Mouse (Mus musculus): ENCODE data around the gene Dnase2b. TPM values are rescaled to one million over a fixed set of nuclear protein-coding genes. Genes with fewer than 3 reads are reported as not detected.

The Dnase2b gene
- polyA plus RNA-seq, 1 experiment = 0.04 TPM

DNA sequence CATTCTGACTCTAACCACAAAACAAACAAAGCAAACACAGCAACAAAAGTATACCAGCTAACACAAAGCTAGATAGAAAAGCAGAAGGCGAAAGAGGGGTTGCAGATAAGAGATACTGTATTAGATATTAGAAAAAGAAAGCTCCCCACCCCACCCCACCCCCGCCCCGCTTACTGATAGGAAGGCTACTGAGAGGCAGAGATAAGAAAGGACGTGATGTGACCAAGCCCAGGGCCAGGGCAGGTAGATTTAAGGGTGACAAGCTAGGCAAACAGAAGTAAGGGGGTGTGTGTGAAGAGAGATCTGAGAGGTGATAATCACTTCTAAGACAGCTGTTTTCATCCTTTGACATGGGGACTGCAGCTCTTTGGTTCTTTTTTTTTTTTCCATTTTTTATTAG lies 3.0 kb upstream of the Dnase2b start:
- no peak overlapping the region for H3K4me3 ChIP-seq (replicated peaks; ENCODE audit: extremely low read depth, low read depth, low read length)
- TF ChIP-seq CTCF (IDR thresholded peaks at IDR 0.05; ENCODE audit: insufficient read depth, low read length) = no peak
- TF ChIP-seq POLR2A (IDR thresholded peaks at IDR 0.05; ENCODE audit: borderline replicate concordance, extremely low read depth, low read depth, low read length) = no peak
- 71% methylated on average over 4 of the region's 4 CpGs for WGBS
- no peaks in the 10 kb centered on the region for H3K4me1 ChIP-seq (ENCODE audit: control insufficient read depth, insufficient read depth, low read length)
- no peak for DNase-seq

DNA sequence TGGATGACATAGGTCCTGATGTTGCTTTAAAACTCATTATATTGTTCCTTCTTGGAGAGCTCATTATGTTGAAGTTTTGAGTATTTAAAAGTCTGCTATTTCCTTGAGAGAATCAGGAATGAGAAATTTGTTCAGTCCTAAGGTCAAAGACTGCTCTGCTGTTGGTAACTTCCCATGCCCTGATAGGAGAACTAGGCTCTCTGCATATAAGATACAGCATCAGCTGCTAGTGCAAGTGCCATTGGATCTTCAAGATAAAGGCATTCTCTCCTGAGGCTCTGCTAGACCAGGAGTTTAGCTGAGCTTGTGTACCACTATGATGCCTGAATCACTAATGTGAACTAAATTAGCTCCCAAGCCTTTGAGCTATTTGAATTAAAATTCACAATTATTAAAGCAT lies 2.5 kb upstream of the Dnase2b start:
- Histone ChIP-seq H3K4me1 (ENCODE audit: control insufficient read depth, insufficient read depth, low read length) (no peaks in the 10 kb centered on the region), H3K4me3 (replicated peaks; ENCODE audit: extremely low read depth, low read depth, low read length) (no peak overlapping the region)
- TF ChIP-seq CTCF (IDR thresholded peaks at IDR 0.05; ENCODE audit: insufficient read depth, low read length) (no peak), POLR2A (IDR thresholded peaks at IDR 0.05; ENCODE audit: borderline replicate concordance, extremely low read depth, low read depth, low read length) (no peak)
- no peak for DNase-seq

DNA sequence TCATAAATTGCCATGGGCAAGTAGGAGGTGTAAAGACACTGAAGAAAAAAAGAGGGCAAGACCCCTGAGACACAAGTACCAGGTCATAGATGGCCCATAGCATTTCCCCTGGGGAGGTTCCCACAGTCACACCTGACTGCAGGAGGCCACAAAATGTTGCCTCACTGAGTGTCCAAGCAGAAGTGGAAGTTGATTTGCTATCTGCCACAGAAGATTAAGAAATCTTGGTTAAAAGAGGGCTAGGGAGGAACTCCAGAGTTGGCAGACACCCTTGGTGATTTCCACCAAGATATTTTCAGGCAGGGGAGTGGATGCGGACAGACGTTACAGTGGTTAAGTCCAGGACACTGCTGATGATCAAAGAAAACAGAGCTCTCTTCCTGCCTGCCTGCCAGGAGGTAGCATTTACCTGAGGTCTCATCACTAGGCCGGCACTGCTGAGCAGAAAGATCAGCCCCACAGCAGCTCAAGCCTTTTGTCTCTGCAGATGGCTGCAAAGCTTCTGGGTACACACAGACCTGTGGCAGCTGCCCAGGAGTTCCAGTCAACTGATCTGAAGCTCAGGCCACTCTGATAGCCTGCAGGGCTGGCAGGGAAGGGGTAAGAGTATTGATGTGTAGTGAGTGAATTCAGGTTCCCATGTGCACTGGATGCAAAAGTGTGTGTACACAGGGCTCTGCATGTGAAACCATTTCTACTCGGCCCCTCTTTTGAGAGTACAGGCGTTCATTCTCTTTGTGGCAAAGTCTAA lies 1.3 kb upstream of the Dnase2b start:
- 68% methylated on average over 5 of the region's 5 CpGs for WGBS
- Histone ChIP-seq H3K4me3 (replicated peaks; ENCODE audit: extremely low read depth, low read depth, low read length) (no peak overlapping the region), H3K4me1 (ENCODE audit: control insufficient read depth, insufficient read depth, low read length) (no peaks in the 10 kb centered on the region)
- no peak for TF ChIP-seq POLR2A (IDR thresholded peaks at IDR 0.05; ENCODE audit: borderline replicate concordance, extremely low read depth, low read depth, low read length)
- TF ChIP-seq CTCF (IDR thresholded peaks at IDR 0.05; ENCODE audit: insufficient read depth, low read length) = no peak
- no peak for DNase-seq

DNA sequence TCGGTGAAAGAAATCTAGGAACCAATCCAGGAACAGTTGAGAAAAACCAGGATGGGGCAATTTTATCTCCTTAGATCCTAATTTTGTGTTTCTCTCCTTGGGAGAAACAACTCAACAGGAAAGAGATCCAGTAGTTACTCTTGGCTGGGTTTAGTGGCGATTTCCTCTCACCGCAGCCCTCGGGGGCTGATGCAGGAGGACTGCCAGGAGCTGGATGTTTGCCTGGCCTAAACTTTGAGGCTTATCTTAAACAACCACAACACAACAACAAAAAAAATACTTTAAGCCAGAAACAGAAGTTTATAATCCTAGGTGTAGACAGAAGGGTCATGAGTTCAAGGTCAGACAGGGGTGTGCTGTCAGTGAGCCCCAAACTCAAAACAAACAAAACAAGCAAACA lies 3.6 kb downstream of the Dnase2b start:
- DNase-seq = no peak
- 42% methylated on average over 4 of the region's 4 CpGs for WGBS
- TF ChIP-seq CTCF (IDR thresholded peaks at IDR 0.05; ENCODE audit: insufficient read depth, low read length) (no peak), POLR2A (IDR thresholded peaks at IDR 0.05; ENCODE audit: borderline replicate concordance, extremely low read depth, low read depth, low read length) (no peak)
- H3K4me1 ChIP-seq (ENCODE audit: control insufficient read depth, insufficient read depth, low read length) = no peaks in the 10 kb centered on the region
- no peak overlapping the region for H3K4me3 ChIP-seq (replicated peaks; ENCODE audit: extremely low read depth, low read depth, low read length)

DNA sequence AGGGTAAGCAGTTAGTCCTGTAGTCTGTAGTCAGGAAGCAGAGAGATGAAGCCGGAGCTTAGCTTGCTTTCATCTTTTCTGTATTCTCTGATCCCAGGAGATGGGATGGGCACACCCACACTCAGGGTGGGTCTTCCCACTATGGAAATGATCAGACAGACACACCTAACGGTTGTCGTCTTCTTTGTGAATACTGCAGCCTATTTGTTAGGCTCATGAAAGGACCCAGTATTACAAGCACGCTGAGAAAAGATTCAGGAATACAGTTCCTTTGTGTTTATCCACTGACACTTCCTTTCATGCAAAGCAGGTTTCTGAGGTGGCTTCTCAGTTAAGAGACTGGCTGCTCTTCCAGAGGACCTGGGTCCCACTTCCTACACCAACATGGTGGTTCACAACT lies 4.1 kb downstream of the Dnase2b start:
- no peak overlapping the region for H3K4me3 ChIP-seq (replicated peaks; ENCODE audit: extremely low read depth, low read depth, low read length)
- no peak for TF ChIP-seq POLR2A (IDR thresholded peaks at IDR 0.05; ENCODE audit: borderline replicate concordance, extremely low read depth, low read depth, low read length)
- TF ChIP-seq CTCF (IDR thresholded peaks at IDR 0.05; ENCODE audit: insufficient read depth, low read length) = no peak
- no peaks in the 10 kb centered on the region for H3K4me1 ChIP-seq (ENCODE audit: control insufficient read depth, insufficient read depth, low read length)
- DNase-seq = no peak
- WGBS = 57% methylated on average over 4 of the region's 4 CpGs

DNA sequence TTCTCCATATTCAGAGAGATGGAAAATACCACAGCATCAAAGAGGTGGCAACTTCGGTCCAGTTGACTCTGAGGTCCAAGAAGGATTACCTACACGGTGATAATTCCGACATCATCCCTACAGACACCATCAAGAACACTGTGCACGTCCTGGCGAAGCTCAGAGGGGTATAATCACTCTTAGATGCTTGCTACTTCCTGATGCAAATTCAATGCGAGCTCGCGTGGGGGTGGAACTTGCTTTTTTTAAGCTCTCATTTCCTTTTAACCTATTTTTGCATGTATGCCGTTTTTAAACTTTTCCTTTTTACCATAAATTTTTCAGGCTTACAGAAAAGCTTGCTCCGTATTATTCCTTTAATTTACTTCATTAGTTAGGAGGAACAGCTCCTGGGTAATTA lies 5.1 kb downstream of the Dnase2b start:
- WGBS = 73% methylated on average over 10 of the region's 10 CpGs
- DNase-seq = no peak
- Histone ChIP-seq H3K4me1 (ENCODE audit: control insufficient read depth, insufficient read depth, low read length) (no peaks in the 10 kb centered on the region), H3K4me3 (replicated peaks; ENCODE audit: extremely low read depth, low read depth, low read length) (no peak overlapping the region)
- TF ChIP-seq CTCF (IDR thresholded peaks at IDR 0.05; ENCODE audit: insufficient read depth, low read length) = no peak
- no peak for TF ChIP-seq POLR2A (IDR thresholded peaks at IDR 0.05; ENCODE audit: borderline replicate concordance, extremely low read depth, low read depth, low read length)

DNA sequence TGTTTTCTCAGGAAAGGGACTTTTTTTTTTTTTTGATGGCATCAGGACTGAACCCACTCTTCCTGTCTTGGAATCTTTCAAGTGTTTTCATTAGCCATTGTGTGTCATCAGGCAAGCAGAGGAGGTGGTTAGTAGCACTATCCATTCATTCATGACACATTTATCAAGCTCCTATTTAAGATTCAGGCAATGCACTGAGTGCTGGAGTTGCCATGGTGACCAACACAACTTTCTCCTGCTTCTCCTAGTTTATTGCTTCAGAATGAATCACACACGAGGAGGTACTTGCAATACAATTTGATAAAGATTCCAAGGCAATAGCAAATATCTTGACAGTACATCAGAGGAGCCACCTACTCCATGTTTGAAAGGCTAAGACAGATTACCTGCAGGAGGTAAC lies 8.0 kb downstream of the Dnase2b start:
- DNase-seq = no peak
- WGBS = 27% methylated on average over 1 of the region's 1 CpGs

DNA sequence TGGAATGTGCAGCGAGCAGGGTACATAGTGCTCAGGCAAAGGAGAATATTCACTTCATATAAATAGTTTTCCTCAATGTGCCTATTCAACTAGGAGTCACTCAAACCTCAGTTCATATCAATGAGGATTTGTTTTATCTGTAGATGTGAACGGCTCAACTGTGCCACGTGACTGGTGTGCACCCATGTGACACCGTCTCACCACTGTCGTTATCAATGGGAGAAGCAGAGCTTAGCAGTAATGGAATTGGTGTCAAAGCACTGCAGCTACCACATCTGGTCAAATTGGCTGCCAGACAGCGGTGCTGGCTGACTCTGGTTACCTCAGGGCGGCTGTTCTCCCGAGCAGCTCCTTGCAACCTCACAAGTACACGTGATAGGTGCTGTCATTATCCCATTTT lies 10.7 kb downstream of the Dnase2b start:
- WGBS = 79% methylated on average over 9 of the region's 9 CpGs
- no peak for DNase-seq
- Histone ChIP-seq H3K4me1 (ENCODE audit: control insufficient read depth, insufficient read depth, low read length) (no peaks in the 10 kb centered on the region), H3K4me3 (replicated peaks; ENCODE audit: extremely low read depth, low read depth, low read length) (no peak overlapping the region)
- TF ChIP-seq POLR2A (IDR thresholded peaks at IDR 0.05; ENCODE audit: borderline replicate concordance, extremely low read depth, low read depth, low read length) (no peak), CTCF (IDR thresholded peaks at IDR 0.05; ENCODE audit: insufficient read depth, low read length) (no peak)

More for the DNA sequence above, 8.0 kb downstream of the Dnase2b start:
- TF ChIP-seq CTCF (IDR thresholded peaks at IDR 0.05; ENCODE audit: insufficient read depth, low read length) (no peak), POLR2A (IDR thresholded peaks at IDR 0.05; ENCODE audit: borderline replicate concordance, extremely low read depth, low read depth, low read length) (no peak)
- no peak overlapping the region for H3K4me3 ChIP-seq (replicated peaks; ENCODE audit: extremely low read depth, low read depth, low read length)
- no peaks in the 10 kb centered on the region for H3K4me1 ChIP-seq (ENCODE audit: control insufficient read depth, insufficient read depth, low read length)

DNA sequence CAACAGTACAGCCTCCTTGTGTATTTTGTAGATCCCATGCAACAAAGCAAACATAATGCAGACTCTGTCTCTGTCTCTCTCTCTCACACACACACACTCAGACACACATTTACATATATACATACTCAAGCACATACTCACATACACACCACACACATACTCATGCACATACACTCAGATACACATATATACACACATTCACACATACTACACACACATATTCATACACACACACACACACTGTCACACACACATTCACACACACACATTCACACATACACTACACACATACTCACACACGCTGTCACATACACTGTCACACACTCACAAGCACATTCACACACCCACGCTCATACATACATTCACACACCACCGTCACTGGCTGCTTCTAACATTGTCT lies 12.9 kb downstream of the Dnase2b start:
- no peak for DNase-seq
- 82% methylated on average over 3 of the region's 3 CpGs for WGBS
- H3K4me1 ChIP-seq (ENCODE audit: control insufficient read depth, insufficient read depth, low read length) = no peaks in the 10 kb centered on the region
- H3K4me3 ChIP-seq (replicated peaks; ENCODE audit: extremely low read depth, low read depth, low read length) = no peak overlapping the region
- TF ChIP-seq POLR2A (IDR thresholded peaks at IDR 0.05; ENCODE audit: borderline replicate concordance, extremely low read depth, low read depth, low read length) (no peak), CTCF (IDR thresholded peaks at IDR 0.05; ENCODE audit: insufficient read depth, low read length) (no peak)

DNA sequence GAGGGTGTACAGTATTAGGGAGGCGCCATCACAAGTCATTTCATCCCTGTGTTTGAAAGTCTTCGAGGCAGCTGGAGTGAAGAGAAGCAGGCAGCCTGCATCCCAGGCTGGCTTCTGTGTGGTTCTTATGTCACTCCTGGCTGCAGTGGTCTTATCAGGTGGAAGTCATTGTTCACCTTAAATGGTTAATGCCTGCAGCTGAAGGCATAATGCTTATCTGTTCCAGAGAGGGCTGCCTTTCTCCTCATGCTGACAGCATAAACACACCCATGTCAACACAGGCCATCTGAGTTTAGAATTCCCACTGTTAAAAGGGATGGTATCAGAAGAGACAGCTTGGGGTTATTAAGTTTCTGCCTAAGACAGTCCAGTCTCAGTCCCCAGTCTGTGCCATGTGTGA lies 14.2 kb downstream of the Dnase2b start:
- 61% methylated on average over 2 of the region's 2 CpGs for WGBS

More for the DNA sequence above, 14.2 kb downstream of the Dnase2b start:
- no peak for DNase-seq
- Histone ChIP-seq H3K4me3 (replicated peaks; ENCODE audit: extremely low read depth, low read depth, low read length) (no peak overlapping the region), H3K4me1 (ENCODE audit: control insufficient read depth, insufficient read depth, low read length) (no peaks in the 10 kb centered on the region)
- no peak for TF ChIP-seq POLR2A (IDR thresholded peaks at IDR 0.05; ENCODE audit: borderline replicate concordance, extremely low read depth, low read depth, low read length)
